Mouse (Mus musculus) R1 (cell line): ENCODE data around the gene Sfxn3.
A peak's percentile ranks its signal among the peaks of the same experiment; 100 is the strongest.

Experiments used
- DNase-seq: peaks from one replicate; pipeline ENCODE4 v3.0.0-alpha.2; 2018; ENCODE audit warnings: low read depth, low spot score

Sfxn3 gene

DNA sequence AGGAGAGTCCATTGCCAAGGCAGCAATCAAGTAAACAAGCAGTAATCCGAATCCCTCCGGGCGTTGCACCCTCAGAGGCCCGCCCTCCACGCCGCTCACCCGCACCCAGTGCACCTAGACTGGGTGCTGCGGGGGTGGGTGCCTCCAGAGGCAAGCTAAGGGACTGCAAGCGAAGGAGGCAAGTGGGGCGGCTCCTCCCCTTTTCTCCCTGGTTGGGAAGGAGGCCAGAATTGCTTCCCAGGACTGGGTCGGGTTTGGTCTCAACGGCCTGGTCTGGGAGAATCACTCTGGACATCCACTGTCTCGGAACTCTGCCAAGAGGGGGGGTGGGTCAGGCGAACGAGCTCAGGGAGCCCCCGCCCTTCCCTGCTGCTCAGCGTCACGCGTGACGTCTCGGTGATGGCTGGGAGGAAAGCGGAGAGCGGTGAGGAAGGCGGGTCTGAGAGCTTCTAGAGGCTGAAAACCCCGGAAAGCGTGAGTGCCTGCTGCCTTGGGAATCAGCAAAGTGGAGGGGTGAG, at the start of gene Sfxn3:
Gene Sfxn3, plus strand, starts transcription at position 87 of the 518 bp plus-strand sequence.
- DNase-seq: peak; percentile 91

- DNase-seq: no peak
Measured at GRCm38 (mm10) chr19:44997786-44998185, 49.5 kb upstream of the Sfxn3 start.

DNA sequence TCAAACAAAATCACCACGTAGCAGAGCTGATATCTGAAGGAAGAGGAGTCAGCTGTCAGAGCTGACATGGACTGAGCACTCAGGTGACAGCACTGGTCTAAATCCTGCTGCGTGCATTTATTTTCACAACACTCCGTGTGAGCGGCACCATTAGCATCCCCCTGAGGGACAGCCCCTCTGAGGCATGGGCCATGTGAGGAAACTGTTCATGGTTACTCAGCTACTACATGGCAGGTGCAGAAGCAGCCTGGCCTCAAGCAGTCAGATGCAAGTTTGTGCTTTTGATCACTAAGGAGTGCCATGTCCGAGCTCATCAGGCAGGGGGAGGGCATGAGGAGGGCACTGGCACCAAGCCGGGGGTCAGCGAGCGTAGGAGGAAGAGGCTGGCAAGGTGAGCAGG, 47.7 kb upstream of the Sfxn3 start:
- DNase-seq: no peak

GRCm38 (mm10) chr19:45002301-45002700, 45.0 kb upstream of the Sfxn3 start:
- DNase-seq: peak; percentile 32

- peak; percentile 53 for DNase-seq
Measured at GRCm38 (mm10) chr19:45003740-45004516, 43.4 kb upstream of the Sfxn3 start.

- DNase-seq: peak; percentile 90
Measured at GRCm38 (mm10) chr19:45005444-45005843, 41.9 kb upstream of the Sfxn3 start, which contains the start of gene Twnk. TSS of gene Twnk (plus strand) at chr19:45005663.

GRCm38 (mm10) chr19:45005957-45006712, 41.2 kb upstream of the Sfxn3 start, which contains the start of gene Mrpl43:
TSS of gene Mrpl43 (minus strand) at chr19:45006442.
- peak; percentile 97 for DNase-seq

GRCm38 (mm10) chr19:45007021-45007420, 40.3 kb upstream of the Sfxn3 start:
- DNase-seq: peak; percentile 49

GRCm38 (mm10) chr19:45007425-45008191, 39.7 kb upstream of the Sfxn3 start:
- no peak for DNase-seq

- no peak for DNase-seq
Measured at GRCm38 (mm10) chr19:45010646-45011045, 36.7 kb upstream of the Sfxn3 start.

DNA sequence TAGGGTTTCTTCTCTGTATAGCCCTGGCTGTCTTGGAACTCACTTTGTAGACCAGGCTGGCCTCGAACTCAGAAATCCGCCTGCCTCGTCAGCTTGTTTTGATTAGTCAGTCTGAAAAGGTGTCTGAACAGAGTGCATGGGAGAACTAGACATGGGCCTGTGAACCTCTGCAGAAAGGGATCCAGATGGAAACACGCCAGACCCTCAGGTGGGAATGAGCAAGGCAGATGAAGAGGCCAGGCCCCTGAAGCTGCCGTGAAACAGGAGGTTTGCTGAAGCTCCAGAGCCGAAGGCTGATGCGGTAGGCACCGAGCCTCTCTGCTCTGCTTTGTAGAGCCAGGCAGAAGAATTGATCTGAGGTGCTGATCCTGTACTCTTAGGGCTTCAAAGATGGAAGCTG, 35.1 kb upstream of the Sfxn3 start:
- DNase-seq: no peak

- peak; percentile 67 for DNase-seq
Measured at GRCm38 (mm10) chr19:45012636-45013035, 34.7 kb upstream of the Sfxn3 start.

DNA sequence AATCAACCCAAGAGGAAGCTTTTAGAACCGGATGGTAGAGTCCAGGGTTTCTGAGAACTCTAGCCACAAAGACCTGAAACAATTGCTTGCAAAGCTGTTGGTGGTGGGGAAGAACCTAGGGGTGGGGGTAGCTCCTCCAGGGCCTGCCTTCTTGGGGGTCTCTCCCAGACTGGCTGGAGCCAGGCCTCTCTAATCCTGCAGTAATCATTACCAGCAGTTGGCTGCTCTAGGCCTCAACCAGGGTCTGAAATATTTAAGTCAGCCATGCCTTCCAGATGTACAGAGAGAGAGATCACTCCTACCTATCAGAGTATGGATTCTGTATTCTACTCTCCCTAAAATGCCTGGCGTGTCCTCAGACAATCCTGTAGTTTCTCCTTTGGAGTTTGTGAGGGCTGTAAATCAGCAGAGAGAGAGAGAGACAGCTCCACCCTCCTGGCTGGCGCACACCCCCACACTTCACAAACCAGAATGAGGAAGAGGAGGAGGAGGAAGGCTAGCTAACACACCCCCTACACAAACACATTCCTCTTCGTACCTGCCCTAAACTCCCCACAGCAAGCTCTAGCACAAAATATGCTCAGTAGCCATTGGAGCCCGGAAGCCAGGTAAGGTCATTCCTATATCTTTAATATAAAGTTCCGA, 33.6 kb upstream of the Sfxn3 start:
- no peak for DNase-seq

GRCm38 (mm10) chr19:45014335-45014971, 32.9 kb upstream of the Sfxn3 start, which contains the start of gene Lzts2:
TSS of gene Lzts2 (plus strand) at chr19:45014414.
- peak; percentile 72 for DNase-seq

DNA sequence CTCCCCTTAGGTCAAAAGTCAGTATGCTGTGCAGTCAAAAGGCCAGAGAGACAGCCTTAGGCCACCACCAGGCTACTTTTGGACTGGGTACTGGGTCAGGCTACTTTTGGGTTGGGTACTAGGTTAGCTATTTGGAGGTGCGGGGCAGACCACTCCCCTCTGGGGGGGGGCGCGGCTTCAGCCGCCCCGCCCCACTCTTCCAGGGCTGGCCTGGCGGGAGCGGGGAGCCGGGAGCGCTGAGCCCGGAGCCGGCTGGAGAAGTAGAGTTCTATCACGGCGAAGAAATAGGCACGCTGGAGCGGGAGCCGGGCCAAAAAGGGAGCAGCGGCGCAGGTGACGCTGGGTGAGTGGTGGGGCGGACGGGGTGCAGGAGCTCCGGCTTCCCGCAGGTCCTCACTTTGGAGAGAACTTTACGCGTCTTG, 32.3 kb upstream of the Sfxn3 start:
- peak; percentile 71 for DNase-seq

DNA sequence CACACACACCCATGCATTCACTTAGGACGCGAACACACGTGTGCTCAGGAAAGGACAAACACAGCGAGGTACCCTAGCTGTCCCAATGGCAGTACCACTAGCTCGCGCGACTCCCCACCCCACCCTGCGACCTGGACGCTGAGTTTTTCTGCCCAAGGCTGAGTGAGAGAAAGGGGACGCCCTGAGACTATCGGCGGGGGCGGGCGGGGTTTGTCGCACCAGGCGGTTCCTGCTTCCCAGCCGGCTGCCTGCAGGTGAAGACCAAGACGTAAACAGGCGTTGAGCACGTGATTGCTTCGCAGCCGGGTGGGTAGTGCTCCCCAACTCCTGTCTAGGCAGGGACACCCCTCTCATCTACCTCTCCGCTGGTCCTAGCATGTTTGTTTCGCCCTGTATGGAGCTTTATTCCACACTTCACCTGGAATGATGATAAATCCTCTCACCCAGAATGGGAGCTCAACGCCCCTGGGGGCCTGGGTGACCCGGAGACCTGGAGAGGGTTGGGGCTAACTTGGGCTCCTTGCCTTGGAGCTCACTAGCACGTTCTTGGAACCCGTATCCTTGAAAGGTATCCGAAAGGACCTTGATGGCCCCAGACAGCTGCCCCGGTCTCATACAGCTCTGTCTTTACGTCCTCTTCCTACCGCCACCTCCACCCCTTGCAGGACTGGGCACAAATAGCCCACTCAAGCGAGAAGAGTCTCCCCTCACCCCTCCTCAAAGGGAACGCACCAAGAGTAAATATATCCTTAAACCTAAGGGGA, 31.6 kb upstream of the Sfxn3 start:
- peak; percentile 66 for DNase-seq

- peak; percentile 53 for DNase-seq
Measured at GRCm38 (mm10) chr19:45016341-45017215, 30.7 kb upstream of the Sfxn3 start.

- DNase-seq: peak; percentile 68
Measured at GRCm38 (mm10) chr19:45017216-45017771, 30.0 kb upstream of the Sfxn3 start.
